Mouse (Mus musculus) frontal cortex, postnatal 25 days (tissue): ENCODE data around the gene Cyp2a5.
"Not testable (repeated sequence)": the region's sequence is repeated elsewhere in the genome, so short reads cannot be mapped to it uniquely, and the experiment has no call there.

Experiments
- DNase-seq, 2 experiments: peaks; one replicate each; pipeline ENCODE4 v3.0.0; 2022; ENCODE audit warnings: low spot score in 2 of 2

Gene Cyp2a5

DNA sequence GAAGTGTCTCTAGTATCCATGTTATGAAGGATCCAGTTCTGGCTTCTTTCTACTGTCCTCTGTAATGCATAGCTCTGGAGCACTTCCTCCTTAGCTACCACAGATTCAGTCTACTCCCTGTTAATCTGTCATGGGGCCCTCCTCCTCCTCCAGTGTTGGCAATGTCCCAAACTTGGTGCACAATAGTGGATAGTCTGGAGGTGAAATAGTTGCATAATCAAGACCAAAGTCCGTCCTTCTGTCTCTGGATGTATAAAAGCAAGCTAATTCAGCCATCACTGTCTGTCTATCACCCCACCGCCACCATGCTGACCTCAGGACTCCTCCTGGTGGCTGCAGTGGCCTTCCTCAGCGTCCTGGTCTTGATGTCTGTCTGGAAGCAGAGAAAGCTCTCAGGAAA, at the start of gene Cyp2a5:
Cyp2a5 (plus strand) TSS at position 247 of the 400 bp plus-strand sequence.
- DNase-seq = not testable (repeated sequence)

DNA sequence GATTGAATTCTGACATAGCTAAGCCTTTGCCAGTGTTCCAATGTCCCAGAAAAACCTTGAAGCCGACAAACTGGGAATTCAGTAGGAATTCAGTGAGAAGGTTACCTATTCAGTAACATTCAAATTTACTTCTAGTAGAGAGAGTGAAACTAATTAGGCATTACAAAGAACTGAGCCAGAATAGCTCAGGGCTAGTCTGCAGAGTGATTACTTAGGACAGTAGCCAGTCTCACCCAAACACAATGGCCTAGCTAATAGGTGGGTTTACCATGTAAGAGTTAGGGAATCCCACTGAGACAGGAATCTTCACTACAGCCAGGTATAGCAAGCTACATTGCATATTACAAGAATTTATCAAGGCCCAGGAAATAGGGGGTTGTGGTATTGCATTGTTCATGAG, 49.1 kb upstream of the Cyp2a5 start:
- DNase-seq = not testable (repeated sequence)

DNA sequence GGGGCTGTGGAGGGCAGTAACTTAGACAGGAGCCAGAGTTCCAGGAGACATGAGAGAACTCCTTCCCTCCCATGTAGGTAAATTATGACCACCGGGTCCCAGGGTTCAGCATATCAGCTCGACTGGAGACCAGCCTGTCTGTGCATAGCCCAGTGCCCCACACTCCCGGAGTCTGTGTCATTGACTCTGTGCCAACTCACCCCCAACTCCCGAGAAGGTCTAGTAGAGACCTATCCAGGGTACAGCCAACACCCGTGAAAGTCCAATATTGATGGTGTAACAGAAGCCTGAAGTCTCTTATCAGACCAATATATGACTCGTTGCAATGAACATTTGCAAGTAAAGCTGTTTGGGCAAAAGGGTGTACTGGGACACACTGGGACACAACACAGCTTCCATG, 45.1 kb upstream of the Cyp2a5 start:
- DNase-seq = no peak

DNA sequence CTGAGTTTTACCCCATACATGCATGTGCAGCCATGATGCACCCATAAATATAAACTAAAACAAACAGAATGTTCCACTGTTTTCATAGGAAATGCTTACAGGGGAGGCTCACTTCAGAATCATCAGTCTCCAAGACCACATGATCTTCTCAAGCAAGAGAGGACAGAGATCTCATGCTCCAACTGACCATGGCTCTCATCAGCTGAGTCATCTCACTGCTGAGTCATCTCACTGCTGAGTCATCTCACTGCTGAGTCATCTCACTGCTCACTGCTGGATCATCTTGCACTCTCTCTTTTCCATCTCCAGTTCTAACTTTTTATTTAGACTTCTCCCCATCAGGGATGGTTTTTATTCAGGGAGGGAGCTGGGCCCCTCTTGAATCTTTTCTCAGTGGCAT, 35.0 kb upstream of the Cyp2a5 start:
- no peak for DNase-seq

DNA sequence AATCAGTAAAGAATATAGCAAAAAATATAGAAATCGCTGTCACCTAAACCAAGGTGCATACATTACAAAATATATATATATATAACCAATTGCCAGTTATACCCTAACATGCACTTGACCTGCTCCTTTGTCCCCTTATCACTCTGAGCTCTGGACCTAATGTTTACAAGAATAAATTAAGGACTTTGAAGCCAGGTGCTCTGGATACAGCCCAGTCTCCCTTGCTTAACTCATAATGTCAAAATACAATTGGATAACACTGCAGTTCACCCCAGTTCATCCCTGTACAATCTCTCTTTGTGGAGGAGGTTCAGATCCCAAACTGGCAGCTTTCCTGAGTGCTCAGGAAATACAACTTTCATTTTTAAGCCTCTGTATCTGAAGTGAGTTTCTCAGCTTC, 34.1 kb upstream of the Cyp2a5 start:
- DNase-seq = no peak

DNA sequence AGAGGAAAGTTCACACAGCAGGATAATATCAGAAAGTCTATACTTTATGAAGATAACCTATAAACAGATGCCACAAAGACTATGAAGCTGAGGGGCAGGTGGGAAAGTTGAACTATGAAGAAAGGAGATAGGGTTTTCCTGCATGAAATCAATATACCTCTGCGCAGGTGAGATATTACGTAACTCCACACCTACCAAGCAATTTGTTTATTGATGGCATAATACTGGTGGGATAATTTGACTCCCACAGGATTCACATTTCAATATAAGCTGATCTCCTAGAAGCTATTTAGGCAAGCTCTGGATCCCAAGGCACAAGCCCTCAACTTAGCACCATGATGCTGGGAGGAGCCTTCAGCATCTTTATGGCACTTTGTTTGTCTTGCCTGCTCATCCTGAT, 26.5 kb upstream of the Cyp2a5 start, which contains the start of gene Cyp2g1:
Cyp2g1 (plus strand) TSS at position 301 of the 400 bp plus-strand sequence.
- no peak for DNase-seq

DNA sequence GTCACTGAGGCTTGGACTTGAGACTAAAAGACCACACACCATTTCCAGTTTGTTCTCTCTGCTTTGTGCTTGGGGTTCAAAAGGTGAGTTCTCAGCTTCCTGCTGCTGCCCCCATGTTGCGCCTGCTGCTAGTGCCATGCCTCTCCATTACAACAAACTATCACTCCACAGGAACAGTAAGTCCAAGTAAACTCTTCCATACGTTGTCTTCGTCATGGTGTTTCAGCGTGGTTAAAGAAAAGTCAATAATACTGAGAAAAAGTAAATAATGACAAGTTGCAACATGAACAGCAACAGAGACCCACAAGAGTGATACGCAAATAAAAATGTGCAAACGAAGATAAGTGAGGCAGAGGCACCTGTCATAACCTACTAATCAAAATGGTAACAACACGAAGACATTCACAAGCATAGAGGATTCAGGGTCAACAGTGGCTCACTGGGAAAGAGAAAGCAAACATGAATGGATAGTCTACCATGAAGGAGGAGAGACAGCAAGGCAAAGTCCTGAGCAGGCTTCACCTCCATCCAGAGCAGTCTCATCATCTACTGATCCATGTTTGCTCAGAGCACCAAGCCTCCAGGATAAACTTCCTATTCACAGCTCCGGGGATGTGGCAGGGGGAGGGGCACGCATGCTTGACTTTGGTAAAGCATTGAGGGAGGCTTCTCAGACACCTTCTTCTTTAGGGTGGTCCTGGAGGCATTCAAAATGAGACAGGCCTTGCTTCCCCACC, 3.4 kb upstream of the Cyp2a5 start:
- DNase-seq = not testable (repeated sequence)

DNA sequence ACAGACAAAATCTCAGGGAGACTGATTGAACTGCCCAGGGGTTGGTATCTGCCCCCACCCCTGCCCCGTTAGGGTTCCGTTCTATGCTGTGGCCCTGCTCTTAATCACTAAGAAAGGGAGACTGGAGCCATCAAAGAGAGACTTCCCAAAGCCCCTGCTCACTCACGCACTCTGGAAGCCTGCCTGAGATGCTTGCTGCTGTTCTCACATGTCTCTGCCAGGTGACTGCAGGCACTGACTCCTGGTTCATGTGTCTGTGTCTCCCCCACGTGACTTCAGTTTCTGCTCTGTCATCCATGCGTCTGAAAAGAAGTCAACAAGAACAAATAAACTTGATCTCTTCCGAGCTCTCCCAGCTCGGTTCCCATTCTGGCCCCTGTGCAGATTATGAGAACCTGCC, 2.4 kb upstream of the Cyp2a5 start:
- not testable (repeated sequence) for DNase-seq

DNA sequence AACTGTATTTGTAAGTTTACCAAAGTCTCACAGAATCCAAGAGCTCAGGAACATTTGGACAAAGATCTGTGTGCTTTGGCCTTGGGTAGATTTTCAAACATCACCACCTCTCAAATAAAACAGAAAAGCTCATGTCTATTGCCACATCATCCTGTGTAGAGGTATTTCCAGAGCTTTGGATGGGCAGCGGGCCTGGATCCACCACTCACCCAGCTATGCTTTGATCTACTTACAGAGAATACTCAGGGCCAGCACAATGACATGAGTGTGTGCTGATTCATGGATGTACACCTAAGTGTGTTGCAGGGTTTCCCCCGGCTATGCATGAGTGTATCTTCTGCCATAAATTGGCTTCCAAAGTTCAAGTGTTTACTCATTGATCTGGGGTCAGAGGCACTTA, 8.3 kb downstream of the Cyp2a5 start:
- not testable (repeated sequence) for DNase-seq

DNA sequence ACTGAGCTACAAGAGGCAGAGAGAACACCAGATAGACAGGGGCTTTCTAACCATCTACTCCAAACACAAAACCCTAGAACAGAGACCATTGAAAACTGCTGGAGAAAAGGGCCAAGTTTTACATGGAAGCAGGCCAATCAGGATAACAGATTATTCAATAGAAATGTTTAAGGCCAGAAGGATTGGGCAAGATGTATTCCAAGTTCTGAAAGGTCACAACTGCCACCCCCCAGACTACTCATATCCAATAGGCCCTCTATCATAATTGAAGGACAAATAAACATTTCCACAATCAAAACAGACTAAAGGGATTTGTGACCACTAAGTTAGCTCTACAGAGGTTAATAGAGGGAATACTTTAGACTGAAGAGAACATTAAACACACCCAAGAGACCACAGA, 15.0 kb downstream of the Cyp2a5 start:
- not testable (repeated sequence) for DNase-seq

DNA sequence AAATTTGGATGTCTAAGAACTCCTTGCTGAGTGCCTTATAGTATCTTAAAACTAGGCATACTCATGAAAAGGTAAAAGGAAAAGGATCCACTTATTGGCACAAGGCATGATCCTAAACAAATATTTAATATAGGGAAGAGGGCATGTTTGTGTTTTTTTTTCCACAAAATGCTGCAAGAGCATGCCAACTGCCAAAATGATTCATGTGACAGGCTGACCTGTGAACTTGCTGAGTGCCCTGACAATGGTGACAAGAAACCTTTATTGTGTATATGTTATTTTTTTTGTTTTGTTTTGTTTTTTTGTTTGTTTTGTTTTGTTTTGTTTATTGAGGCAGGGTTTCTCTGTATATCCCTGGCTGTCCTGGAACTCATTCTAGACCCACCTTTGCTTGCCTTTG, 43.5 kb downstream of the Cyp2a5 start:
- not testable (repeated sequence) for DNase-seq

DNA sequence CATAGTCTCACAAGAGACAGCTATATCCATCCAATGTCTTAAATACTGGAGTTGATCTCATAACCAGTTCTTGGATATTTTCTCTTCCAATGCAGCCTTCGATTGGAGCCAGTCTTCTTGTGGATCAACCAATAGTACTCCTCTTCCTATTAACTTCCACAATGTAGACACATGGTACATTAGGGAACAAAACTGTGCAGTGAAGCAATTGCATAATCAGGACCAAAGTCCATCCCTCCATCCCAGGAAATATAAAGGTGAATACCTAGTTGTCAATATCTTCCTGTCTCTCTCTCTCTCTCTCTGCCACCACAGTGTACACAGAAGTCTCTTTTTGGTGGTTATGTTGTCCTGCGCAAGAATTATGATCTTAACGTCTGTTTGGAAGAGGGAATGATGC, 45.5 kb downstream of the Cyp2a5 start:
- not testable (repeated sequence) for DNase-seq
